Mouse (Mus musculus): ENCODE results near the gene Tmem258.

GRCm38 (mm10) chr19:10191326-10191725 lies 12.5 kb upstream of the Tmem258 start:
- no peak for TF ChIP-seq POLR2A (IDR thresholded peaks at IDR 0.05; ENCODE audit: control insufficient read depth, low read depth, low read length)
- no peak for TF ChIP-seq CTCF (IDR thresholded peaks at IDR 0.05; ENCODE audit: control insufficient read depth, insufficient read depth, insufficient replicate concordance, low read depth, low read length)

Measured in testis, adult 2 months (tissue).